Mouse (Mus musculus) heart, postnatal 0 days (tissue): Measurements from ENCODE around the gene Ei24.

ENCODE experiments used
- CTCF ChIP-seq: IDR thresholded peaks from 2 replicates; pipeline ENCODE4 v1.5.1; 2016; ENCODE audit warnings: antibody characterized with exemption, control low read depth, low read depth
- EP300 ChIP-seq: IDR thresholded peaks from 2 replicates; pipeline ENCODE4 v1.6.1; 2016; ENCODE audit warnings: antibody characterized with exemption, low read depth

DNA sequence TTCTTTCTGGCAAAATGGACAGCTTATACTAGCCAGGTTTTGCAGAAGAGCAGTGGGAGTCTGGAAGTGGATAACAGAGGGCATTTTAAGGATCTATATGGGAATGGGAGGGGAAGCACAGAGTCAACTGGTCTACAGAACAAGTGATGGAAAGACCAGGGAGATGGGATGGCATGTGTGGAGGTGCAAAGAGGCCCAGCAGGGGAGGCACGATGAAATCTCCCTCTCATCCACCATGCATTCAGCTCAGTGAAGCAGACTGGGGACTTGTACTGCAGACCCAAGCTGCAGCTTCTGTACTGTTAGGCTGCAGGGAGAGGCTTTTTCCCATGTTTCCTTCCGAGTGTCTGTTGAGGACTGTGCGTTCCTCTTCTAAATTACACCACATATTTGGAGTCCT is 36.7 kb upstream of the Ei24 start:
- TF ChIP-seq CTCF (no peak), EP300 (no peak)
